Mouse (Mus musculus) cerebellum, adult 2 months (tissue): Measurements from ENCODE around the gene Jakmip3. TPM values are rescaled to one million over a fixed set of nuclear protein-coding genes. Genes with fewer than 3 reads are reported as not detected.

ENCODE experiments used
- DNase-seq, 2 experiments: peaks; one replicate each; pipeline ENCODE4 v3.0.0; 2021
- H3K27ac ChIP-seq: fragments of 200-500 bp; 2 replicates; pipeline ENCODE4 v1.5.1; 2012; ENCODE audit warnings: low read length, control low read depth, inconsistent platforms; ENCODE audit not compliant: insufficient read depth
- H3K27me3 ChIP-seq: fragments of 200-500 bp; 2 replicates; pipeline ENCODE4 v1.6.1; 2012; ENCODE audit warnings: inconsistent platforms, mild to moderate bottlenecking, low read length, moderate library complexity; ENCODE audit not compliant: control insufficient read depth, insufficient read depth
- H3K4me1 ChIP-seq: fragments of 200-500 bp; 2 replicates; pipeline ENCODE4 v1.6.1; 2011; ENCODE audit warnings: low read length; ENCODE audit not compliant: control insufficient read depth, insufficient read depth
- H3K4me3 ChIP-seq: fragments of 200-500 bp; replicated peaks from 2 replicates; pipeline ENCODE3; 2011; ENCODE audit warnings: mild to moderate bottlenecking, low read depth, low read length, control low read depth; ENCODE audit not compliant: insufficient read depth
- CTCF ChIP-seq: fragments of 200-500 bp; IDR thresholded peaks from 2 replicates; pipeline ENCODE4 v1.5.1; 2011; ENCODE audit warnings: low read depth, mild to moderate bottlenecking, control low read depth, low read length, moderate library complexity, borderline replicate concordance; ENCODE audit not compliant: insufficient read depth
- POLR2A ChIP-seq: fragments of 200-500 bp; IDR thresholded peaks from 2 replicates; pipeline ENCODE4 v1.6.1; 2011; ENCODE audit warnings: low read length, control low read depth, borderline replicate concordance; ENCODE audit not compliant: insufficient read depth
- WGBS: fragments of 180-500 bp; shearing (Covaris S2); methylation state at CpG from one replicate; pipeline ENCODE4 v1.1.7; 2018; 5-methylcytosine and 5-hydroxymethylcytosine counted together
- polyA plus RNA-seq: library from polyadenylated mRNA; depleted of rRNA; stranded (reverse); fragments of >200 nt; gene quantifications from 2 replicates; pipeline ENCODE4 v1.2.3, GENCODE M21; 2012

Jakmip3 gene
- polyA plus RNA-seq, 1 experiment = 47.6 TPM

GRCm38 (mm10) chr7:138955787-138956186 lies 15.3 kb downstream of the Jakmip3 start:
- WGBS = 7% methylated on average over 7 of the region's 7 CpGs
- Histone ChIP-seq H3K4me1 (peaks cover 18% of the 10 kb centered on the region), H3K27ac (peak overlapping the region; percentile 43; the same call in 1 of the 2 replicates), H3K27me3 (no peaks in the 10 kb centered on the region), H3K4me3 (no peak overlapping the region)
- TF ChIP-seq POLR2A (no peak), CTCF (no peak)
- peak; percentile 49 to 70 for DNase-seq

GRCm38 (mm10) chr7:138957106-138957505 lies 16.6 kb downstream of the Jakmip3 start:
- no peak overlapping the region for H3K4me3 ChIP-seq
- peaks cover 23% of the 10 kb centered on the region for H3K4me1 ChIP-seq
- TF ChIP-seq CTCF (no peak), POLR2A (no peak)
- no peaks in the 10 kb centered on the region for H3K27me3 ChIP-seq
- no peak for DNase-seq
- H3K27ac ChIP-seq = no peak overlapping the region
- WGBS = 85% methylated on average over 6 of the region's 6 CpGs

- no peak for DNase-seq
- Histone ChIP-seq H3K27ac (peak overlapping the region; percentile 22; the same call in 1 of the 2 replicates), H3K4me3 (no peak overlapping the region), H3K27me3 (no peaks in the 10 kb centered on the region), H3K4me1 (peaks cover 29% of the 10 kb centered on the region)
- 43% methylated on average over 5 of the region's 5 CpGs for WGBS
- TF ChIP-seq POLR2A (no peak), CTCF (no peak)
These were observed 19.2 kb downstream of the Jakmip3 start for GRCm38 (mm10) chr7:138959747-138960146.

GRCm38 (mm10) chr7:138963756-138964155 lies 23.2 kb downstream of the Jakmip3 start:
- 73% methylated on average over 5 of the region's 5 CpGs for WGBS
- peak in 1 of 2 experiments; percentile 32 for DNase-seq
- Histone ChIP-seq H3K4me1 (peaks cover 34% of the 10 kb centered on the region), H3K4me3 (no peak overlapping the region), H3K27me3 (no peaks in the 10 kb centered on the region), H3K27ac (no peak overlapping the region)
- no peak for TF ChIP-seq POLR2A
- TF ChIP-seq CTCF = no peak

GRCm38 (mm10) chr7:138968010-138968620 lies 27.6 kb downstream of the Jakmip3 start:
- no peak for TF ChIP-seq CTCF
- no peak for TF ChIP-seq POLR2A
- Histone ChIP-seq H3K4me3 (no peak overlapping the region), H3K27me3 (no peaks in the 10 kb centered on the region), H3K27ac (peak overlapping the region; percentile 73; the same call in 1 of the 2 replicates), H3K4me1 (peaks cover 22% of the 10 kb centered on the region)
- peak in 1 of 2 experiments; percentile 42 for DNase-seq
- 17% methylated on average over 13 of the region's 13 CpGs for WGBS

GRCm38 (mm10) chr7:138977510-138977909 lies 37.0 kb downstream of the Jakmip3 start:
- DNase-seq = no peak
- no peak overlapping the region for H3K4me3 ChIP-seq
- no peak overlapping the region for H3K27ac ChIP-seq
- WGBS = 55% methylated on average over 7 of the region's 7 CpGs
- TF ChIP-seq CTCF (no peak), POLR2A (no peak)
- H3K27me3 ChIP-seq = no peaks in the 10 kb centered on the region
- H3K4me1 ChIP-seq = peaks cover 7% of the 10 kb centered on the region; the same call in 1 of the 2 replicates

- Histone ChIP-seq H3K27me3 (no peaks in the 10 kb centered on the region), H3K4me3 (no peak overlapping the region)
- WGBS = 71% methylated on average over 6 of the region's 6 CpGs
These were observed 44.0 kb downstream of the Jakmip3 start for GRCm38 (mm10) chr7:138984576-138984975.

GRCm38 (mm10) chr7:138989156-138989555 lies 48.6 kb downstream of the Jakmip3 start:
- Histone ChIP-seq H3K27ac (no peak overlapping the region), H3K4me1 (peaks cover 26% of the 10 kb centered on the region), H3K27me3 (no peaks in the 10 kb centered on the region), H3K4me3 (no peak overlapping the region)
- WGBS = 11% methylated on average over 9 of the region's 9 CpGs
- TF ChIP-seq POLR2A (no peak), CTCF (no peak)
- peak; percentile 51 to 58 for DNase-seq

More at GRCm38 (mm10) chr7:138984576-138984975, 44.0 kb downstream of the Jakmip3 start:
- H3K27ac ChIP-seq = no peak overlapping the region
- H3K4me1 ChIP-seq = peaks cover 30% of the 10 kb centered on the region
- TF ChIP-seq POLR2A (no peak), CTCF (no peak)
- no peak for DNase-seq
